Mouse (Mus musculus): Measurements from ENCODE around the gene Timp3. TPM values are rescaled to one million over a fixed set of nuclear protein-coding genes. Genes with fewer than 3 reads are reported as not detected.

The Timp3 gene
- total RNA-seq, 1 experiment from 2014 or later: not detected

DNA sequence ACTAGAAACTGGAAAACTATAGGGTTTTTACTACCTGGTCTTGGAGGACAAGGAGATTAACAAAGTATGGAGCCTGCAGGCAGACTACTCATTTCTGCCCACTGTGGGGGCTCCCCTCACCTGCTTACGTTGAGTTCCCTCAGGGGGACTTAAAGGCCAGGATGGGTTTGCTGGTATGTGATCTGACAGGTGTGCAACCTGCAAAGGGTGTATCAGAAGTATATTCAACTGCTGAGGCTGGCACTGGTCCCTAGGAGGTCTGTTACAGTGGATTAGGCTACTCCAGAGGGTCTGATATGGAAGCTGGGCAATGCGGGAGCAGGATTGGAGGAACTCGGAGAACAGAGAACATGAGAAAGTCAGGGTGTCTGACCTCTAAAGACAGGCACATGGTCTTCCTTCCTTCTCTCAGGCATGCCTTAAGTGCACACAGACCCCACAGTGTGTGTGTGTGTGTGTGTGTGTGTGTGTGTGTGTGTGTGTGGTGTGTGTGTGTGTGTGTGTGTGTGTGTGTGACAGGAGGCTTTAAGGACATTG, 40.9 kb downstream of the Timp3 start:
- no peak for ATAC-seq (replicated peaks; ENCODE audit: insufficient number of reproducible peaks, low FRiP score, low TSS enrichment, poor library complexity, severe bottlenecking)

- no peak for ATAC-seq (replicated peaks; ENCODE audit: insufficient number of reproducible peaks, low FRiP score, low TSS enrichment, poor library complexity, severe bottlenecking)
Measured at GRCm38 (mm10) chr10:86341589-86341988, 41.4 kb downstream of the Timp3 start.

DNA sequence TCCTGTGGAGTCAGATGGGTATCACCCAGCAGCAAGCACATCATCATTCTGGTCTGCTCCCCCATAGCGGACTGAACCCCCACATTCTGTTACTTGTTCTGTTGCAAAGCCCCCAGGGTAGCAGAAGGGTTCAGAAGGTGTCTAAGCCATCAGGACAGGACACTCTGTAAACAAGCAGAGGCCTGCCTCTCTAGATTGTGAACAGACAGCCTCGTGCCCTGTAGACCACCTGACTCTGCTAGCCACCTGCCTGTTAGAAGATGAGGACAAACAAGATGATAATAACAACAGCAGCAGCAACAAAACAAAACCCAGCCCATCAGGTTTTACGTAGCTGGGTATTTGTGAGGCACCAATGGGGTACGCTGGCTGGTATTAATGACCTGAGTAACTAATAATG, 42.0 kb downstream of the Timp3 start:
- no peak for ATAC-seq (replicated peaks; ENCODE audit: insufficient number of reproducible peaks, low FRiP score, low TSS enrichment, poor library complexity, severe bottlenecking)

DNA sequence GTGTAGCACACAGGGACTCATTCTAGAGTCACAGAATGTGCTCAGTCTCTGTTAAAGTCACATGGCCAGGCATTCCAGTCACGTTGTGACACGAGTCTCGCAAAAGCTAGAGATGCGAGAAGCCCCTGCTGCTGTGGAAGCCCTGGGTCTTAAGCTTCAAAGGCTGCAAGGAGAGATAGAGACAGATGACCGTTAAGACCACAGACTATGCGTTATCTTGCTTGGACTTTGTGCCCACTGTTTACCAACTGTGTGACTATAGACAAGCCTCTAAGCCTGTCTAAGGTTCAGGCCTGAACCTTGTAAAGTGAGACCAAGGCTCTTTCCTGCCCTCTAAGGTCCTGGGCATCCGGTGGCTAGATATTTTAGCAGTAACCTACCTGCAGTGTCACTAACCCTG, 42.5 kb downstream of the Timp3 start:
- no peak for ATAC-seq (replicated peaks; ENCODE audit: insufficient number of reproducible peaks, low FRiP score, low TSS enrichment, poor library complexity, severe bottlenecking)

GRCm38 (mm10) chr10:86343362-86343761, 43.2 kb downstream of the Timp3 start:
- no peak for ATAC-seq (replicated peaks; ENCODE audit: insufficient number of reproducible peaks, low FRiP score, low TSS enrichment, poor library complexity, severe bottlenecking)

- no peak for ATAC-seq (replicated peaks; ENCODE audit: insufficient number of reproducible peaks, low FRiP score, low TSS enrichment, poor library complexity, severe bottlenecking)
Measured at GRCm38 (mm10) chr10:86343931-86344330, 43.8 kb downstream of the Timp3 start.

GRCm38 (mm10) chr10:86344654-86345053, 44.5 kb downstream of the Timp3 start:
- ATAC-seq (replicated peaks; ENCODE audit: insufficient number of reproducible peaks, low FRiP score, low TSS enrichment, poor library complexity, severe bottlenecking): no peak

DNA sequence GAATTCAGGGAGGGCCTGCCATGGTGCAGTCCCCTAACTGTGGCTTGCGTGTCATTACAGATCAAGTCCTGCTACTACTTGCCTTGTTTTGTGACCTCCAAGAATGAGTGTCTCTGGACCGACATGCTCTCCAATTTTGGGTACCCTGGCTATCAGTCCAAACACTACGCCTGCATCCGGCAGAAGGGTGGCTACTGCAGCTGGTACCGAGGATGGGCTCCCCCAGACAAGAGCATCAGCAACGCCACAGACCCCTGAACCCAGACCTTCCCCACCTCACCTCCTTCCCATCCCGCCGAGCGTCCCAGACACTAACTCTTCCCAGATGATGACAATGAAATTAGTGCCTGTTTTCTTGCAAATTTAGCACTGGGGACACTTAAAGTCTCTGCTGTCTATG, 45.5 kb downstream of the Timp3 start:
- no peak for ATAC-seq (replicated peaks; ENCODE audit: insufficient number of reproducible peaks, low FRiP score, low TSS enrichment, poor library complexity, severe bottlenecking)

- no peak for ATAC-seq (replicated peaks; ENCODE audit: insufficient number of reproducible peaks, low FRiP score, low TSS enrichment, poor library complexity, severe bottlenecking)
Measured at GRCm38 (mm10) chr10:86346235-86346840, 46.2 kb downstream of the Timp3 start.

GRCm38 (mm10) chr10:86351287-86351686, 51.1 kb downstream of the Timp3 start:
- no peak for ATAC-seq (replicated peaks; ENCODE audit: insufficient number of reproducible peaks, low FRiP score, low TSS enrichment, poor library complexity, severe bottlenecking)

DNA sequence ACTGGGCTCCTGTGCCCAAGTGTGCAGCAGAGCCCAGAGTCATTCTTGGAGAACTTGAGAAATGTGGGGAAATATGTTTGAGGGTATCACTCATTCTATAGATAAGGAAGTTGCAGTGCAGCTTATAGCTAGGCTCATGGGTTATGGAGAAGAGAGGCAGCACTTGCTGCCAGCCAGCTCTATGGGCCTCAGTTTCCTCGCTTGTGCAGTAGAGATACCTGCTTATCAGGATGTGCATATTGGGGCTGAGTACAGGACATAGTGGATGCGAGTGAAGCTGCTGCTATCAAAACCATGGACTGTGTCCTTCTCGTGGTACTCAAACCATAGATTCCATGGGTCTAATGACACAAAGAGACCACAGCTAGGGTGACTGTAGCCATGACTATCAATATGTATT, 52.3 kb downstream of the Timp3 start:
- no peak for ATAC-seq (replicated peaks; ENCODE audit: insufficient number of reproducible peaks, low FRiP score, low TSS enrichment, poor library complexity, severe bottlenecking)

DNA sequence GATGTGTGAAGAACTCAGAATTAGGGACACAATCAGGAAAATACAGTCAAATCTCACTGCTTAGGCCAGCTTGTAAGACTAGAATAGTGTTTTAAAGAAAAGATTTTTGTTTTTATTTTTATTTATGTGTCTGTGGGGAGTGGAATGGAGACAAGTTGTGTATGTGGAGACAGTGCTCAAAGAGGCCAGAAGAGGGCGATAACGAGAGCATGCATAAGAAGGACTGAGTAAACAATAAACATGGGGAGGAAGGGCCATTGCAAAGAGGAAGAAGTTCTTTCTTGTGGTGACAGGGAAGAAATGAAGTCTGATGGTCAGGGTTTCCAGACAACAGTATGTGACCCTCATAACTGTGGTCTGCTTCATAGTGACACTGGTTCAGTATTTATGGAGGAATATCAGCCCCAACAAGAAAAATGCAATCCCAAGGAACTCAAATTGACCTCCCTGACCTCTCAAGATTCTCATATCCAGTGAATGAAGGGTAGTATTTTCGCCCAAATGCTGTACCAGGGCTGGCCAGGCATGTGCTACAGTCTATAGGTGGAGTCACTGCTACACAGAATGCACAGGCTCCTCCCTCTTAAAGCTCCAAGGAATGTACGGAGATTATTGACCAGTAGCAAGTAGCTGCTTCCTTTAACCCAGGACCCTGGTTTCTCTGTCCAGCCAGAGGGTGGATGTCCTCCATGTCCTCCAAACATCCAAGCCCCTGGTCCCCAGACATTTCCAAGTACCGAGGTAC, 56.8 kb downstream of the Timp3 start:
- no peak for ATAC-seq (replicated peaks; ENCODE audit: insufficient number of reproducible peaks, low FRiP score, low TSS enrichment, poor library complexity, severe bottlenecking)

GRCm38 (mm10) chr10:86358307-86358975, 58.3 kb downstream of the Timp3 start:
- ATAC-seq (replicated peaks; ENCODE audit: insufficient number of reproducible peaks, low FRiP score, low TSS enrichment, poor library complexity, severe bottlenecking): no peak

DNA sequence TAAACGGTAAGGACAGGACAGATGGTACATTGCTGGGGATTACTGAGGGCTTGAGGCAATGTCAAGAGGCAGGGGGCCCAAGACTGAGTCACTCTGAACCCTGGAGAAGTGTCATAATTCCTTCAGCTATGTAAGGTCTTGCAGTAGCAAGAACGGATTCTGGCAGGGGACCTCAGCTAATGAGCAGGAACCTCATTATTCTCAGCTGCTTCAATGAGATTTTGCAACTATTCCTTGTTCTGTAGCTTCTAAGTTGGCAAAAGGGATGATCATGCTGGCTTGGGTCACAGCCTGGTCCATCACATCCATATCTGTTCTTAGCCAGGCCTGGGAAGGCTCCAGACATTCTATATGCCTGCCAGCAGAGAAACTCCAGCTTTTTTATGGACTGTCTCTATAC, 59.0 kb downstream of the Timp3 start:
- no peak for ATAC-seq (replicated peaks; ENCODE audit: insufficient number of reproducible peaks, low FRiP score, low TSS enrichment, poor library complexity, severe bottlenecking)

DNA sequence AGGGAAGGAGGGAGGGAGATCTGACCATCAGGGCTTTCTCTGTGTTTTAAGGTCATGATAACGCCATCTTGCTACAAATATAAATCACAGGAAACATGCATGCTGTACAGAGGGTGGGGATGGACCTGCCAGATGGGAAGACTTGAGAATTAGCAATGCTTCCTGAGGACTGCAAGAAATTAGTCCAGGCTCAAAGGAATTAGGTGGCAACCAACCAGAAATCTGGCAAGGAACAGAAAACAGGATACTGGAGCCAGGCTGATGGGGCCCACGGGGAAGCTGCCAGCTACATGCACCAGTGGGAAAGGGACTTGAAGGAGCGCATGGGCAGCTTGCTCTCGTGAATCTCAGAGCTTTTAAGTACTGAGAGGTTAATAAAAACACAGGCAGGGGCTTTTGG, 59.5 kb downstream of the Timp3 start:
- ATAC-seq (replicated peaks; ENCODE audit: insufficient number of reproducible peaks, low FRiP score, low TSS enrichment, poor library complexity, severe bottlenecking): no peak

- no peak for ATAC-seq (replicated peaks; ENCODE audit: insufficient number of reproducible peaks, low FRiP score, low TSS enrichment, poor library complexity, severe bottlenecking)
Measured at GRCm38 (mm10) chr10:86363669-86364309, 63.6 kb downstream of the Timp3 start.

DNA sequence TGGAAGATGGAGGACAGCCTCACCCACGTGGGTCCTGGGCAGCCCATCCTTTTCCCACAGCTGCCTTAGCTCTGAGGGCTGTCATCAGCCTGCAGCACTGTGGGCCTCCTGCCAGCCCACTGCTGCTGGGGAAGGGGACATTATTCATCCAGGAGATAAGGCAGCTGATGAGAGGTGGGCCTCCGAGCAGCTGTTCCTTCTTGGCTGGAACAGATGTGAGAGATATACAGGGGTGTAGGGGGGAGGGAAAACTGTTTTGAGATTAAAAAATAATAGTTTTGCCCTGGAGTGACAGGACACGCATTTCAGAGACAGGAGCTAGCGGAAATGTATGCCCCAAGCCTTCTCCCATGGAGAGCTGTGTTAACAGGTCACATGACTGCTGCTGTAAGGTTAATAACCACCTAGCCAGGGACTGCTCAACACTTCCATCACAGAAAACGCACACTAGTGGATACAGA, 65.5 kb downstream of the Timp3 start:
- ATAC-seq (replicated peaks; ENCODE audit: insufficient number of reproducible peaks, low FRiP score, low TSS enrichment, poor library complexity, severe bottlenecking): no peak

DNA sequence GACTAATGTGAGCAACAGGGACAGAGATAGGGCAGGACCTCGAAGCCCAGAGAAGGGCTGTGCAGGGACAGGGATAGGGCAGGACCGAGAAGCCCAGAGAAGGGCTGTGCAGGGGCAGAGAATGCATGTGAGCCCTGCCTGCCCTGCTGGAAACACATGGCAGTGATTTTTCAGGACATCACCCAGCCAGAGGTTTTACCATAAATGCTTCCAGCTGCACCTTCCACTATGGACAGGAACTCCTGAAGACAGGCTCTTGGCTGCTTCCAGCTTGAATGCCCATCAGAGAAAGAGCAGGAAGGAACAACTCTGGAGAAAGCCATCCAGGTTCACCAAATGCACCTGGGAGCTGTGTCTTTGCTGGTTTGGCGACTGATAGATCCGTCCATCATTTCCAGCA, 67.2 kb downstream of the Timp3 start:
- ATAC-seq (replicated peaks; ENCODE audit: insufficient number of reproducible peaks, low FRiP score, low TSS enrichment, poor library complexity, severe bottlenecking): no peak

- no peak for ATAC-seq (replicated peaks; ENCODE audit: insufficient number of reproducible peaks, low FRiP score, low TSS enrichment, poor library complexity, severe bottlenecking)
Measured at GRCm38 (mm10) chr10:86368811-86369210, 68.6 kb downstream of the Timp3 start.
